Mouse (Mus musculus) ES-Bruce4 (cell line): ENCODE results near the gene Tomm34.

Experiments used
- CTCF ChIP-seq: IDR thresholded peaks from one replicate; pipeline ENCODE4 v1.8.1; 2011; ENCODE audit warnings: low read depth, low read length
- EP300 ChIP-seq: IDR thresholded peaks from 2 replicates; pipeline ENCODE4 v1.6.1; 2011; ENCODE audit warnings: low read depth, low read length; ENCODE audit not compliant: insufficient read depth
- POLR2A ChIP-seq: IDR thresholded peaks from one replicate; pipeline ENCODE4 v1.8.1; 2011; ENCODE audit warnings: low read length; ENCODE audit not compliant: insufficient read depth

DNA sequence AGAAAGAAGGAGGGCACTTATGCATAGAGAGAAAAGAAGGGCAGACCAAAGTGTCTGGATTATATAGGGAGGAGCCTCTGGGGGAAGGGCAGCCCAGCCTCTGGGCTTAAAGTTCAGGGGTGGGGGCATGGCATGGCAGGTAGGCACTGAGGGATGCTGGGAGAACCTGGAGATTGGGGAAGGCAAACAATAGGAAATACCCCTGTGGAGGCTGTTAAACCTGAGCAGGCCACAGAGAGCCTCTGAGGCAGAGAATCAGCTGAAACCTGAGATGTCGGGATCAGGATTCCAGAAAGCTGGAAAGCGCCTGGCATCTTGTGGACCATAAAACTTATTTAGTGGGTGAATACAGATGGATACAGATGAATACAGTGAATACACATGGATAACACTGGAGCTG, 1.1 kb upstream of the Tomm34 start:
- TF ChIP-seq CTCF (no peak), POLR2A (no peak), EP300 (no peak)
